Mouse (Mus musculus): Measurements from ENCODE around the gene Ube4b.

Gene Ube4b

DNA sequence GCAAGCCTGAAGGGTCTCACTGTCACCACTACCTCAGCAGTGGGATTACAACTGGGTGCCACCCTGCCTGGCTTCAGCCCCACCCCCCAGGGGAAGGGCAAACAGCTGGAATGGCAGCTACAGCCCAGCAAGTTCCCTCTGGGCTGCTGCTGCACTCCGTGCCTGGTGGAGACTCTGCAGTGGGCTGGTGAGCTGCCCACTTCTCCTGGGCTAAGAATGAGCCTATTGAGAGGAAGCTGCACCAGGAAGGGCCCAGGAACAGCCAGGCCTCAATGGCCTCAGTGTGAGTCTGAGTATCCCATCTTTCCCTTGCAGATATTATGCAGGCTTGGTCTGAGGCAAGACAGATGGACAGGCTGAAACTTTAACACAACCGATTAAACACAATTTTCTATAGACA lies 88.4 kb downstream of the Ube4b start:
- in situ Hi-C loops (cut with MboI), result no loop called here

DNA sequence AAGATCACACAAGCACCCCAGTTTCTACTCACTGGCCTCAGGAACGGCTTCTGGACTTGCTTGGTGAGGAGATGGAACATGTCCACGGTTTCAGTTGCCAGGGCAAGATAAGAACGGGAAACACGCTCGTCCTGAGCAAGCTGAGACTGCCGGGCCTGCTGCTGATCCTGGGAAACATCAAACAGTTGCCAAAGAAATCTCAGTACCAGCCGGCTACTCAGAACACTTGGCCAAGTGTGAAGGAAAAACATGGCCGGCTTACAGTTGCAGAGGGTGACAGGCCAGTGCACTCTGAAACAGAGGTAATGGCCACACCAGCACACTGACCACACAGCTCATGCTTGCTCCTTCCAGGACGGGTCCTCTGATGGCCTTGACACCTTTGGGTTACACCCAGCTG lies 89.2 kb downstream of the Ube4b start:
- in situ Hi-C loops (cut with MboI), result no loop called here

DNA sequence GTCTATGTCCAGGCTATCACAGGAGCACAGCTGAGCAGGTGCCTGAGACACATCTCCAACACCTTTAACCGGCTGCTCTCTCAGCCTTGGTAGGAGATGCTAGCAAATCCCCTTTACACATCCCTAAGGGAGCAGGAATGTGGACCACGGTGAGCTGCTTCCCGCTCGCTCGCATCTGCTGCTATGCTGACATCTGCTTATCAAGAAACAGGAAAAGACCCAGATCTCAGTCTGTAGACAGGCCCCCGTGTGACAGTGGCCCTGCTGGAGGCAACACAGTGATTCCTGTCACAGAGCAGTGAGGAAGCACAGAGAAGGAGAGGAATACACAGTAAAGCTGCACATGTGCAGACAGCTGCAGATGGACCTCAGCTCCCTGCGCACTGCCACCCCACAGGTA lies 90.2 kb downstream of the Ube4b start:
- in situ Hi-C loops (cut with MboI), result no loop called here

DNA sequence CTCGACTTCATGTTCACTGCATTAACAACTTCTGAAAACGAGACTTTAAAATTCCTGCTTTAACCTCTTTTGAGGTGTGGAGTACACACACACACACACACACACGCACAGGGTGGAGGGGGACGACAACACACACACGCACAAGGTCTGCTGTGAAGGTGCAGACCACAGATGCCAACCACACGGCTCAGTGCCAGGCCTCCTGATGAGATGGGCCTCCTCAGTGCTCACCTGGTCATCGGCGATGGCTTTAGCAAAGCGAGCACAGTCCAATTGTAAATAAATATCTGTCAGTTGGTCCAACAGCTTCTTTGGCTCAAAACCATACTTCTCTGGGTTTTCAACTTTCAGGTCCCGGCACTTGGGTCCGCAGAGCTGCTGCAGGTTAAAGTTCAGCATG lies 91.7 kb downstream of the Ube4b start:
- in situ Hi-C loops (cut with MboI), result no loop called here

GRCm38 (mm10) chr4:149332726-149333125 lies 93.8 kb downstream of the Ube4b start:
- in situ Hi-C loops (cut with MboI), result no loop called here

DNA sequence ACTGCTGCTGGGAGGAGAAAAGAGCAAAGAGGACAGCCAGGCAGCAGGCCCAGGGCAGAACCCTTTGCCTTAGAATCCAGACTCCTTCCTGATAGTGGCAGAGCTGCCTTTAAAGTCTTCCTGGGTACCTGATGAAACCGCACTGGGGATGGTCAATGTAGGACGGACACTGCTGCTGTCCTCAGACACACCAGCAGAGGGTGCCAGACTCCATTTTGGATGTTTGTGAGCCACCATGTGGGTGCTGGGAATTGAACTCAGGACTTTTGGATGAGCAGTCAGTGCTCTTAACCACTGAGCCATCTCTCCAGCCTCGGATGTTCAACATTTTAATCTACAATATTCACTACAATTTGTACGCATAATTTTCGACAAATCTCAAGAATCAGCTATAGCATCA lies 96.1 kb downstream of the Ube4b start:
- in situ Hi-C loops (cut with MboI), result no loop called here

GRCm38 (mm10) chr4:149328735-149329134 lies 97.8 kb downstream of the Ube4b start:
- in situ Hi-C loops (cut with MboI), result no loop called here

GRCm38 (mm10) chr4:149327281-149327680 lies 99.3 kb downstream of the Ube4b start:
- in situ Hi-C loops (cut with MboI), result no loop called here

DNA sequence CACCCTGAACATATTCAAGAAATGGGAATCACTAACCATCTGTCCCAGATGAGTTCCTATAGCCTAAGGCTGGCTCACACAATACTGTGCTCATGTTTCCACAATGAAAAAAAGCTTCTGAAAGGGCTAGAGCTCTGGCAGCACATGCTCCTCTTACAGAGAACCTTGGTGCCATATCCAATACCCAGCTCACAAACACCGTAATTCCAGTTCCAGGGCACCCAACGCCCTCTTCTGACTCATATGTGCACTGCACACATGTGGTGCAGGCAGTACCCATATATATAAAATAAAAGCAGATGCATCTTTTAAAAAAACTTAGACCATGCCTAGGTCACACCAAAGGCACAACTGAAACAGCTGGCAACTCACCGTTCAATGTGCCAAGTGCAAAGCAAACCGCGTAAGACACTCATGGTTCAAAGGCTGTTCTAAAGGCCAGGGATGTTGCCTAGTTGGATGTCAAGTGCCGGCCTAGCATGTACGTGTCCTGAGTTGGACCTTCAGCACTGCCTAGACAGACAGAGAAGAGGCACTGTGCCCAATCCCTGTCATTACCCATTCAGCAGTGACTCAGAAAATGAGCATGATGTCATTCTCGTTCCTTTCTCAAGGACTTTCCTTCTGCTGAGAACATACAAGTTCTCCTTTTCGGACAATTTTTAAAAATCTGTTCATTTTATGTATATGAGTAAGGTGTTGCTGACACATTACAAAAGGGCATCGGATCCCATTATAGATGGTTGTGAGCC lies 101.0 kb downstream of the Ube4b start:
- in situ Hi-C loops (cut with MboI), result no loop called here

DNA sequence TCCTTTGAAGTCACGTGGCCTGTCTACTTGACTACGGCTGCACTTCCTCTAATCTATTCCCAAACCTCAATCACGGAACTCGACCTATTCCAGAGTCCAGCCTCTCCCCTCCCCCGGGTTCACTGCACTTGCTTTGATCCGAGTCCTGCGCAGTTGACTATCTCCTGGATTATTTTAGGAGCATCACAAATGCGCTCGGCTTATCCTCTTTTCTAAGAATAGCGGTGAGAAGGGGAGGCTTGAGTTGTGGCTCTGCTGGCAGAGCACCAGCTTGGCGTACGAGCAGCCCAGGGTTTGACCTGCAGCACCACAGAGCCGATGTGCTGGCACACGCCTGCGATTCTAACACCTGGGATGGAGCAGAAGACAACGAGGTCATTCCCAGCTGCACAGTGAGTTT lies 102.8 kb downstream of the Ube4b start:
- in situ Hi-C loops (cut with MboI), result no loop called here

DNA sequence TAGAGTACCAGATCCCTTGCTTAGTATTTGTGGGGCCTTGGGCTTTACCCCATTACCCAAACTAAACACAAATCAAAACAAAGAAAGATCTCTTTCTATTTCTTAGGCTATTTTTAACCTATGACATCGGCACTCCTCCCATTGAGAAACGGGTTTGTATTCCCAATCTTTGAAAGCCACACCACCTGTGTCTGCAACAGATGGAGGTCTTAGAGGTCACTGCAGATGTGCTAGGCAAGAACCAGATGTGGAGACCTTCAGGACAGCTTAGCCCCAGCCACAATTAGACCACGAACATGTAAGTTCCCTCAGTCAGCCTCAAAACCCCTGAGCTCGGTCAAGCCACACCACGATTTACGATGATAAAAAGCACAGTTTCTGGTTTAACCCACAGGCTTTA lies 103.8 kb downstream of the Ube4b start:
- in situ Hi-C loops (cut with MboI), result no loop called here

- in situ Hi-C loops (cut with MboI), result no loop called here
These were observed 104.3 kb downstream of the Ube4b start for GRCm38 (mm10) chr4:149322286-149322685.

DNA sequence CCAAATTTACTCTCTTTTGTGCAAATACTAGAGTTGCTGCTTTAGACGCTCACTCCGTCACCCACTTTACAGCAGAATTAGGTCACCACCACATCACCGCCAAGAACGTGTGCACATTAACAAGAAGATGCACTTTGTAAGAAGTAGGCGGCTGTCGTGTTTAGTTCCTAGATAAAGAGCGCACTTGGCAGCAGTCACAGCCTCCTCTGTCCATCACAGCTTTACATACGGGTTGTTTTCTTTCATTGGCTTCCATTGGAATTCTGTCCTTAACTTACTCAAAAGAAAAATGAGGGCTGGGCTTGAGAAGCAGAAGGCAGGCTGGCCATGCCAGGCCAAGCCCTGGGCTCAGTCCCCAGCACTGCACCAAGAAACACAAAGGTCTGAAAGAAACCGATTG lies 107.5 kb downstream of the Ube4b start:
- in situ Hi-C loops (cut with MboI), result no loop called here

DNA sequence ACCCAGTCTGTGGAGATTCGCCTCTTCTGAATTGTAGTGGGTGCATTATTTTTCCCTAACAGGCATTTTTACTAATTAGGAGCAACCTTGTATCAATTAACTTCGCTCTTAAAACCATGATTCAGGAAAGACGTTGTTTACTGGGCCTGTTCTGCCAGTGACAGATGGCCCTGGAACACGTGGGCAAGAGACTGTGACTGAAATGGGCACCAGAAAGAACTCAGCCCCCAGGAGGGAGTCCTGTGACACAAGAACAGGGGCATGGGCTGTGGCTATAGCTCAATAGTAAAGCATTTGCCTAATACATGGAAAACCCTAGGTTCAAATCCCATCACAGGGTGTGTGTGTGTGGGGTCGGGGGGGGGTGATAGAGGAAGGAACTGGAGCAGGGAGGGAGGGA lies 109.2 kb downstream of the Ube4b start:
- in situ Hi-C loops (cut with MboI), result no loop called here

GRCm38 (mm10) chr4:149314275-149314837 lies 112.2 kb downstream of the Ube4b start:
- in situ Hi-C loops (cut with MboI), result no loop called here

- in situ Hi-C loops (cut with MboI), result no loop called here
These were observed 112.8 kb downstream of the Ube4b start for GRCm38 (mm10) chr4:149313558-149314253.

GRCm38 (mm10) chr4:149311996-149312395 lies 114.6 kb downstream of the Ube4b start:
- in situ Hi-C loops (cut with MboI), result no loop called here

DNA sequence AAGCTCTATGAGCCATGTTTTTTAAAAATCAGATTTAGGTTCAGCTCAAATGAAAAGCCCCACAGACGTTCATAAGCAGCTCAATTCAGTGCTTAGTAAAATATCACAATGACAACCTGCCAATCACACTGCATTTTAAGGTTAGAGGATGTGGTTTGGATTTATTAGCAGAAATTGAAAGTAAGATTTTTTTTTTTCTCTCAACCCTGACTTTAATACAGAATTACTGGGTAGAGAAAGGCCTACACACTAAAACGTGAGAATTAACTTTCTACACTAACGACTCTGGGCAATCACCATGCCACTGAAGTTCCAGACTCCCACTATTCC lies 118.1 kb downstream of the Ube4b start:
- in situ Hi-C loops (cut with MboI), result no loop called here

GRCm38 (mm10) chr4:149307596-149308490 lies 118.7 kb downstream of the Ube4b start, which contains the start of gene Kif1b:
Gene Kif1b, minus strand, starts transcription at chr4:149307693.
- in situ Hi-C loops (cut with MboI), result no loop called here

DNA sequence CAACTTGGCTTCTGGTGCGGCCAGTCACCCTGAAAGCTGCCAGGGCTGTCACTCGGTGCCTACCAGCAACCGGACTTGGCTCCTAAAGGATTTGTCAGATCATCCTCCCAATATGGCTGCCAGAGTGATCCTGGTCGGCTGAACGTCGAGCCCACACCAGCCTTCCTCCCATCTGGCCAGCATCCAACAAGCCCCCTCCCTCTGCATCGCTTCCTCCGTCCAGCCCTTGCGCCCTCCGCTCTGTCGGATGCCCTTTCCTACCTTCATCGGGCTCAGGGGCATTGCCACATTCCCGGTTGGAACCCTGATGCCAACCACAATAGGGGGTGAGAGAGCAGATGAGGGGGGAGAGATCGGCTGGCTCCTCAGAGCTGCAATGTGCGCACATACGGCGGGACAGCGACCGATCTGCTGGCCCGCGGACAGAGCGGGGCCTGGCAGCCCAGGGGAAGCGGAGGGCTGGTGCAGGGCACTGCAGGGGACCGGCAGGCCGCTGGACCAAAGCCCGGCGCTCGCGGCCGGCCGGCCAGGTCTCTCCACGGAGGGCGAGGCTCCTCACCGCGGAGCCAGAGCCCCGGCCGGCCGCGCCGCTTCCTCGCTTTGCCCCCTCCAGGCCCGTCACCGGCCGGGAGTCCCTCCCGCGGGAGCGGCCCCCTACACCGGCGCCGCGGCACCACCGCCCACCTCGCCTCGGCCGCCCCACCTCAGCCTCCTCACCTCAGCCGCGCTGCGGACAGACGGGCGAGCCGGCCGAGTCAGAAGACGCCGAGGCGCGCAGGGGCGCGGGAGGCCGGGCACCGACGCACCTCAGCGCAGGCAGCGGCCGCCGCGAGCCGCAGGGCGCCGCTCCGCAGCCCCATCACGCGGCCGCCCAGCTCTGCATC lies 119.6 kb downstream of the Ube4b start:
- in situ Hi-C loops (cut with MboI), result no loop called here

All from mature B cell (primary cell).